Mouse (Mus musculus) forebrain, postnatal 0 days (tissue): ENCODE data around the gene Gm21256. TPM values are rescaled to one million over a fixed set of nuclear protein-coding genes. Genes with fewer than 3 reads are reported as not detected.
"Not testable (repeated sequence)": the region's sequence is repeated elsewhere in the genome, so short reads cannot be mapped to it uniquely, and the experiment has no call there.

Experiments used
- ATAC-seq: fragments of 200-750 bp; cut with Nextera tagmentation; 2 replicates; pipeline ENCODE4 v1.8.0; 2017; ENCODE audit warnings: mild to moderate bottlenecking, moderate library complexity
- DNase-seq: peaks from one replicate; pipeline ENCODE4 v3.0.0-alpha.2; 2015
- H3K27ac ChIP-seq: fragments of 300-500 bp; sonication (generic); 2 replicates; pipeline ENCODE4 v1.5.1; 2014; ENCODE audit warnings: low read depth, mild to moderate bottlenecking, antibody characterized with exemption, low read length, moderate library complexity, mixed read lengths
- H3K27me3 ChIP-seq: fragments of 300-500 bp; sonication (generic); 2 replicates; pipeline ENCODE4 v1.6.1; 2014; ENCODE audit warnings: mild to moderate bottlenecking, low read length, mixed read lengths; ENCODE audit not compliant: insufficient read depth
- H3K36me3 ChIP-seq: fragments of 300-500 bp; sonication (generic); 2 replicates; pipeline ENCODE4 v1.6.1; 2014; ENCODE audit warnings: mild to moderate bottlenecking, moderate library complexity; ENCODE audit not compliant: insufficient read depth
- H3K4me1 ChIP-seq: fragments of 300-500 bp; sonication (generic); 2 replicates; pipeline ENCODE4 v1.6.1; 2014; ENCODE audit warnings: antibody characterized with exemption; ENCODE audit not compliant: insufficient read depth
- H3K4me2 ChIP-seq: fragments of 300-500 bp; sonication (generic); 2 replicates; pipeline ENCODE4 v1.6.1; 2014; ENCODE audit warnings: low read depth, mild to moderate bottlenecking, moderate library complexity
- H3K4me3 ChIP-seq: fragments of 300-500 bp; sonication (generic); 2 replicates; pipeline ENCODE4 v1.5.1; 2014; ENCODE audit warnings: low read depth, low read length, mixed read lengths
- H3K9ac ChIP-seq: fragments of 300-500 bp; sonication (generic); 2 replicates; pipeline ENCODE4 v1.6.1; 2014; ENCODE audit warnings: mild to moderate bottlenecking
- H3K9me3 ChIP-seq: fragments of 300-500 bp; sonication (generic); 2 replicates; pipeline ENCODE4 v1.6.1; 2016; ENCODE audit warnings: low read length
- WGBS: fragments of 180-500 bp; shearing (Covaris S2); extraction: QIAGEN DNeasy Blood & Tissue Kit; methylation state at CpG from one replicate; pipeline ENCODE4 v1.1.7; 2014; 5-methylcytosine and 5-hydroxymethylcytosine counted together
- polyA plus RNA-seq: library from polyadenylated mRNA; unstranded; fragments of >200 nt; fragmentation: Nextera tagmentation; extraction: Ambion mirVana; gene quantifications from 2 replicates; pipeline ENCODE4 v1.2.1, GENCODE M21; 2015
- total RNA-seq: library from RNA; depleted of rRNA; stranded (reverse); fragments of >200 nt; gene quantifications from 2 replicates; pipeline ENCODE4 v1.2.3, GENCODE M21; 2014; rRNA removed

Gm21256 gene
- not detected in 2 replicates for total RNA-seq
- not detected in 2 replicates for polyA plus RNA-seq

DNA sequence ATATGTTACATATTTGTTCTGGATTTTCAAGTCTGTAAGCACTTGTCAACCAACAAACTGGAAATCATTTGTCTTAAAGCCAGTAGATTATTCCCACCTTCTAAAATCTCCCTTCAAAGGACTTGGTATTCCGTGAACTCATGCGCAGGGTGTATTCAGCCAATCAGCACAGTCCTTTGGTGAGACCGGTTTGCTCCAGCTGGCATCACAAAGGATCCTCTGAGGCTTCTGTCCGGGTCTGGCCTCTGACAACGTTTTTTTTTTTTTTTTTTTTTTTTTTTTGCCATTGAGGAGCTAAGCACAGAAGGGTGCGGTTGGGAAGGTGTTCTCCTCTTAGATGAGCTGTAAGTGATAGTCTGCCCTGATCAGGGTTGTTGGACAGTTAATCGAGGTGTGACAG lies at the start of gene Gm21256:
Gene Gm21256 (plus strand): TSS at position 301 of the 400 bp plus-strand sequence.
- H3K36me3 ChIP-seq, H3K4me3 ChIP-seq, H3K4me2 ChIP-seq, H3K9me3 ChIP-seq, H3K27ac ChIP-seq, H3K27me3 ChIP-seq, H3K4me1 ChIP-seq, H3K9ac ChIP-seq, DNase-seq, ATAC-seq: not testable (repeated sequence)
- no CpG with 5 or more reads among the region's 7 CpGs for WGBS

Other genes with a start within 250 kb of the Gm21256 start
- not detected in 2 replicates for gene Gm21170, start 240.1 kb downstream of the Gm21256 start, total RNA-seq
- not detected in 2 replicates for gene Gm21170, start 240.1 kb downstream of the Gm21256 start, polyA plus RNA-seq